Mouse (Mus musculus) splenic B cell, adult 2 months (primary cell): Measurements from ENCODE around the gene Trabd2b.

Source experiments
- DNase-seq: peaks from one replicate; pipeline ENCODE4 v3.0.0-alpha.2; 2011; ENCODE audit warnings: low read depth, low spot score
- H3K27me3 ChIP-seq: 2 replicates; pipeline ENCODE4 v1.6.1; 2012; ENCODE audit warnings: mild to moderate bottlenecking, low read length, moderate library complexity, mixed read lengths; ENCODE audit not compliant: control insufficient read depth, poor library complexity, insufficient read depth, severe bottlenecking
- H3K36me3 ChIP-seq: 2 replicates; pipeline ENCODE4 v1.6.1; 2012; ENCODE audit warnings: mild to moderate bottlenecking, low read length, moderate library complexity, mixed read lengths; ENCODE audit not compliant: control insufficient read depth, poor library complexity, insufficient read depth, severe bottlenecking

The Trabd2b gene

DNA sequence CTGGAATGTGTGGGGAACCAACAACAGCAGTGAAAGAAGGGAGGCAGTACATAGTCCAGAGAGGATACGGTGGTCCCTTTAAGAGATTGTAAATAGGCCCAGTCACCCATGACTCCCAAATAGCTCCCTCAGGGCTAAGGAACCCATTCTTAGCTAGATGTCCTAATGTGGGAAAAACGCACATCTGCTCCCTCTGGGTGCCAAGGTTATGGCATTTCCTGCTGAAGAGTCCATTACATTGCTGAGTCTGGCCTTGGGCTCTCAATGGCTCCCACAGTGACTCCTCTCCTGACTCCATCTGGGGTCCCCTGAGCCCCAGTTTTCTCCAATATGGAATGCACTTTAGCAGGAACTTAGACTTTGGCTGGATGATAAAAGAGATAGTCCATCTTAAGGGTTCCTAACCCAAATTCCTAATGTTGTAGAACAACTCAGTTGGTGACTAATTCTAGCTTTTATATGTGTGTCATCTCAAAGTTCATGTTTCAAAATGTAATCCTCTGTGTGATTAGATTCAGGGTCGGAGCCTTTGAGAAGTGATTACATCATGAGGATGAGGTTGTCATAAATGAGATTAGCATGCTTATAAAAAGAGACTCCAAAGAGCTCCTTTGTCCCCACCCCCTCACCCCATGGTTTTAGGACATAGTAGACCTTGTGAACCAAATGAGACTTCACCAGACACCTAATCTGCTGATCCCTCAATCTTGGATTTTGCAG lies 139.1 kb downstream of the Trabd2b start:
- DNase-seq = no peak
- Histone ChIP-seq H3K27me3 (no peaks in the 10 kb centered on the region), H3K36me3 (no peaks in the 10 kb centered on the region)

DNA sequence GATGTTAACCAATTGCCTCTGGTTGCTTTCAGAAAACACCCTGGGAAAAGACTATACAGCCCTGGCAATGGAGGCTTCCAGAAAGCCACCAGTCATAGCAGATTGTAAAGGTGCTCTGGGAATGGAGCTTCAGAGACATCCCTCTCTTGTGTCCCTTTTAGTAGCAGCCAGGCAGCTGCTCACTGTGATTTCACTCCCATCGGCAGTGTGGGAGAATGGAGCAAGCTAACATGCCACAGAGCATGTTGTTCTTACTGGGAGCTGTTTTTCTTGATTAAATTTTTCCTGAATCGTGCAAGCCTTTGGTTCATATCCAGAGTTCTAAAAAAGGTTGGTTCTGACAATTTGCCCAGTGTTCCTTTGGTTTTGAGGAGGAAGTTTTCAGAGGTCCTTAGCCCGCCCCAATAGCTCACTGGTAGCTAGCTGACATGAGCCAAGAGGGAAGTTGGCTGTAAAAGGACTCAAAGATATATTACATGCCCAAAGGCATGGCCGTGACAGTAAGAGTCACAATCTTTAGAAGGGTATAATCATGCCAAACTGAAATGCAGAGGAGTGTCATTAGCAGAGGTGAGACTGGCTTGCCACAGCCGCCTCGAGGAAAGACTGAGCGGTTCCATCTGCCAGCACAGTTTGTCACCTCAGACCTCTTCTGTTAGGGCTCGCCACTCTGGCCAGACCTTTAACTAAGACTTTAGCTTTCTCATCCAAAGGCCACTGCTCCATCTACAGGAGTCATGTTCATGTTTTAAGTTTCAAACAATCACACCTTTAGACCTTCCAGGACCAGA lies 141.3 kb downstream of the Trabd2b start:
- no peak for DNase-seq
- H3K27me3 ChIP-seq = no peaks in the 10 kb centered on the region
- no peaks in the 10 kb centered on the region for H3K36me3 ChIP-seq

DNA sequence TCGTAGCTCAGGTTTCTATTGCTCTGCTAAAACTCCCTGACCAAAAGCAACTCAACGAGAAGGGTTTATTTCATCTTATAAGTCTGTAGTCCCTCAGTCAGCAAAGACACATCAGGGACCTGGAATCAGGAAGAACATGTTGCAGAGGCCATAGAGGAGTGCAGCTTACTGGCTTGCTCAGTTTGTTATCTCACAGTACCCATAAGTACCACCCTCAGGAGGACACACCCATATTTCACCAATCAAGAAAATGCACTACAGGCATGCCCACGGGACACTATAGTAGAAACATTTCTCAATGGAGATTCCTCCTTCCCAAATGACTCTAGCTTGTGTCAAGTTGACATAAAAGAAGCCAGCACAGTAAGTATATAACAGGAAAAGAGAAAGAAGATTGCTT lies 143.0 kb downstream of the Trabd2b start:
- DNase-seq = no peak
- Histone ChIP-seq H3K36me3 (no peaks in the 10 kb centered on the region), H3K27me3 (no peaks in the 10 kb centered on the region)

DNA sequence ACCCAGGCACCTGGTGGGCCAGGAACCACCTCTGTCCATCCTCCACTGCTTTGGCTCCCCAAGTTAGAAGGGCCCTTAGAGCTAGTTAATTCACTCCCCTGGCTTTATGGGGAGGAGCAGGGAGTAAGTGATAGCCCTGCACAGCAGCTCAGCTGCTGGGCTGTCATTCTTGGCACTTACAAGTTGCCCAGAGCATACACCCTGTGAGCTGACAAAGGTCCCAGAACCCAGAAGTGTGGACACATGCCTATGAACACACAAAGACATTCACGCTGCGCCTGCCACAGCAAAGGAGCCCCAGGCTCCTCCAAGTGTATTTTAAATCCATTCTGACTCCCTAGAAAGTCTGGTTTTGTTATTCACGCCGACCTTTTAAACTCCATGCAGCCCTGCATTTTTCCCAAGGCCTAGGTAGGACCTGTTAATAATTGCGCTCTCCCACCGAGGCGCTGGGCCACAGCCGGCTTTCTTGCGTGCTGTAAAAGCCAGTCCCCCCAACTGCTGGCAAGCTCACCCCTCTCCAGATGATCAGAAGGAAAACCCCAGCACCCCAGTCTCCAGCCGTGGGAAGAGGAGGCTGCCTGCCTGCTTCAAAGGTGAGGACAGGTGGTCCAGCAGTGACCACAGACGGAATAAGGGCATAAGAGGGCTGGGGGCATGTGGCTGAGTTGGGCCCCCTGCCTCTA lies 144.1 kb downstream of the Trabd2b start:
- Histone ChIP-seq H3K36me3 (no peaks in the 10 kb centered on the region), H3K27me3 (no peaks in the 10 kb centered on the region)
- DNase-seq = no peak

DNA sequence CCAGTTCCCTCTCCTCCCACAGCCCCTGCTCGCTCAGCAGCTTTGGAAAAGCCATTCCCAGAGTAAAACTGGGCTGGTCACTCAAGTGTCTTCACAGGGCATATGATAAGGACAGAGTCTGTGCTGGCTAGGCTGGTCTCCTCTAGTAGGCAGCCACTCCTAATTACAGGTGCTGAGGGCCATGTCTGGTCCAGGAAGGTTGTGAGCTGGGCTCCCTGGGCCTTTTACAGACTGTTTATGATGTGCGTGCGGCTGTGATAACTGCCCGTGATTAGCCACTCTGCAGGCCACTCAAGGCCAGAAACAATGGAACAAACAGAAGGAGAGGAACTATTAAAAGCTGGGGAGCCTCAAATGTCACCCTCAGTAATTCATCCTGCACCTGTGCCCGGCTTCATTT lies 150.4 kb downstream of the Trabd2b start:
- H3K36me3 ChIP-seq = no peaks in the 10 kb centered on the region
- no peak for DNase-seq

DNA sequence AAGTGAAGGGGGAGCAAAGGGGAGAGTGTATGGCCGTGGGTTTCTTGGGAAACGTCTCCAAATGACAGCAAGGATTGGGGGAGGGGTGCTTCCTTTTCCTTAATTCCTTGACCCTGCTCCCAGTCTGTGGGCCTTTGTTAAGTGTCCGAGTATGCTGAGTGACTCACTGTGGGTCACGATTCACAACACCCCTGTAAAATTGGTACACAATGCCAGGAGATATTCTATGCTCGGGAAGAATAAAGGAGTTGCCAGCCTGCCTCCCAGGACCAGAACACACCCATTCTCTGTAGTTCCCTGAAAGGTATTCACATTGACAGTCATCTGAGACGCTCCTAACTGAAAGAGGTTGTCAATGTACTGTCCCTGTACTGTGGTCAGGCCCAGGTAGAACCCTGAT lies 151.2 kb downstream of the Trabd2b start:
- H3K27me3 ChIP-seq = no peaks in the 10 kb centered on the region
- no peak for DNase-seq
- H3K36me3 ChIP-seq = no peaks in the 10 kb centered on the region

More for the DNA sequence above, 150.4 kb downstream of the Trabd2b start:
- no peaks in the 10 kb centered on the region for H3K27me3 ChIP-seq

DNA sequence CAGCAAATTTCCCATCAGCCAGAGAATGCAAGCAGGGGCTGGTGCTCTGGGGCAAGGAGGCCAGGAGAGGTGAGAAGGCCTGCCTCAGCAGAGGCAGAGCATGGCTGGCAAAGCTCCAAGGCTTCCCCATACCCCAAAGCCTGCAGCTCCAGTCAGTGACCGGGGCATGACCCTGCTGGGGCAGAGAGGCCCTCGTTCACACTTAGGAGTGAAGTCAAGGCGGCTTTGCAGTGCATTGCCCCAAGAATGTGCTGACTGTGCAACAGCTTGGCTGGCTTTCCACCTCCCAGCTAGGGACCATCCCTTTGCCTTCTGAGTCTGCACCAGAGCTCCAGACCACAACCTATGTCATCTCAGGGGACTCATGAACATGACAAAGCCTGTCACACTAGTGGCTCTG lies 152.0 kb downstream of the Trabd2b start:
- no peak for DNase-seq
- no peaks in the 10 kb centered on the region for H3K36me3 ChIP-seq
- H3K27me3 ChIP-seq = no peaks in the 10 kb centered on the region

DNA sequence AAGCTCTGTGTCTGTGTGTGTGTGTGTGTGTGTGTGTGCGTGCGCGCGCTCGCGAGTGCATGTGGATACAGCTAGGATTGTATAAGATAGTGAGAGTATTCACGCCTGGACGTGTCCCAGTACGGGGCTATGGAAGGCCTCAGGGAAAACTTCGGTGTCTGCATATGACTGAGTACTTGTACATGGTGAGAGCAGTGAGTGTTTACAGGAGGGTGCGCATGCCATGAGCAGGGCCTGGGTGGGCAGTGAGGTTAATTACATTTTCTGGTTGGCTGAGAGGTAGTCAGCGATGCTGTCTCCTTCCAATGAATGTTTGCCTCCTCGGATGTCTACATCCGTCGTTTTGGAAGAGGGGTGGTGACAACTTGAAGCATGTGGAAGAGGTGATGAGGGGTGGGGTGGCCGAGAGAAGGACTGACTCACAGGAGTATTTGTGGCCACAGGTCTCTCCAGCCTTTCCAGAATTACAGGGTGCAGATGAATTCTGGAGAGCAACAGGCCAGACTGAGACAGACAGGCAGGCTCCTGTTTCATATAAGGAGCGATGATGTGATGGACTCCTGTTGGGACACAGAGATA lies 154.2 kb downstream of the Trabd2b start:
- Histone ChIP-seq H3K27me3 (no peaks in the 10 kb centered on the region), H3K36me3 (no peaks in the 10 kb centered on the region)
- no peak for DNase-seq

DNA sequence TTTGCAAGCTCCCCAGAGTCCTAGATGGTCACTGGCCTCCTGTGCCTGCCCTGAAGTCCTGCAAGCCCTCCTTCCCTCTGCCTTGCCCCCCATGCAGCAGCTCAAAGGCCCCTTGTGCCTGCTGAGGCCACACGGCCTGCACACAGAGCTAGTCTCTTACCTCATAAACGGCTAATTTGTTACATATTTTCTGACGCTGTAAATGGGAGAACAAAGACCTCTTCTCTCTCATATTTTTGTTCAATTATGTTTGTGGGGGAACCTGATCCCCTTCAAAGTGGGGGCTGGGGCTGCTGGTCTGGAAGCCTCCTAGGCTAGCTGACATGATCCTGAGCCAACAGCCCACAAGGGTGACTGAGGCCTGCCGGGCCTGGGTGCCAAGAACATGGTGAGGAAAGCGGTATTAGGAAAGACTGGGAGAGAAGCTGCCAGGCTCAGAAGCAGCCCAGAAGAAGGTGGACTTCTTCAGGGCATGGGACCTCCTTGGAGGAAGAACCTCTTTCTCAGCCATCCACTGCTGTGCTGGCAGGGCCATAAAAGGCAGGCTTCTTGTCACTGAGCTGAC lies 157.7 kb downstream of the Trabd2b start:
- DNase-seq = no peak
- Histone ChIP-seq H3K27me3 (no peaks in the 10 kb centered on the region), H3K36me3 (no peaks in the 10 kb centered on the region)

DNA sequence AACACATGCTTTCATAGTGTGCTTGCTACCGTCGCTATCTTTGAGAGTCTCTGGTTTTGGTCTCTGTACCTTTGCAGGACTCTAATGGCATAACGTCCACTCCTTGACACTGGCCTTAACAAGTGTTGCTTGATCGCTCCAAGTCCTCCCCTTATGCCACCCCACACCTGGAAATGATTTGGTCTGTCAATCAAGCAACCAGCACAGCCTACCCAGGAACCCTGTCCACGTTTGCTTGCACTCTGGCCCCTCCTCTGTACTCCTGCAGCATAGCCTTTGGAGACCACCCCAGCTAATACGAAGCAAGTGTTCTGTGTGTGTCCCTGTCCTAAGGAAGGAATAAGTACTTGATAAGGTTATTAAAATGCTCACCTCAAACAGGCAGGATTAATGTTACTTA lies 161.1 kb downstream of the Trabd2b start:
- DNase-seq = no peak
- H3K27me3 ChIP-seq = no peaks in the 10 kb centered on the region
- H3K36me3 ChIP-seq = no peaks in the 10 kb centered on the region

DNA sequence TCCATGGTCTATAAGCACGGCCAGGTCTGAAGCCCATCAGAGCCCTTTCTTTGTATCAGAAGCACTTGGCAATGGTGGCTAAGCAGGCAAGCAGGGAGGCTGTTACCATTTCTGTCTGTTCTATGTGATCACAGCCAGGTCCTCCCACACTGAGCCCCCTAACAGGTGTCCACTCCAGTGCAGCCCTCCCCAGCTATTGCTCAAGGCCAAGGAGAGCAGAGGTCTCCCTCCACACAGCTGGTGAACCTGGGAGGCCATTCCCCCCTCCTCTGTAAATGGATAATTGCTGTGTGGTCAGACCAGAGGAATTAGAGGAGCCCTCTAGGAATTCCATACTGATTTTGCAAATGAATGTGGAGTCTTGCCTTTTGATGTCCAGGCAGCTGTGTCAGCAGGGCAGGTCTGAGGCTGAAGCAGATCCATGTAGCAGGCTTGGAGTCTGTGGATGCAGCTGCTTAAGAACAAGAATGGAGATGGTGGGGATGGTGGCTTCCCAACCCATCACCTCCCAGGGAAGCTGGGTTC lies 161.6 kb downstream of the Trabd2b start:
- no peaks in the 10 kb centered on the region for H3K27me3 ChIP-seq
- no peak for DNase-seq
- no peaks in the 10 kb centered on the region for H3K36me3 ChIP-seq

DNA sequence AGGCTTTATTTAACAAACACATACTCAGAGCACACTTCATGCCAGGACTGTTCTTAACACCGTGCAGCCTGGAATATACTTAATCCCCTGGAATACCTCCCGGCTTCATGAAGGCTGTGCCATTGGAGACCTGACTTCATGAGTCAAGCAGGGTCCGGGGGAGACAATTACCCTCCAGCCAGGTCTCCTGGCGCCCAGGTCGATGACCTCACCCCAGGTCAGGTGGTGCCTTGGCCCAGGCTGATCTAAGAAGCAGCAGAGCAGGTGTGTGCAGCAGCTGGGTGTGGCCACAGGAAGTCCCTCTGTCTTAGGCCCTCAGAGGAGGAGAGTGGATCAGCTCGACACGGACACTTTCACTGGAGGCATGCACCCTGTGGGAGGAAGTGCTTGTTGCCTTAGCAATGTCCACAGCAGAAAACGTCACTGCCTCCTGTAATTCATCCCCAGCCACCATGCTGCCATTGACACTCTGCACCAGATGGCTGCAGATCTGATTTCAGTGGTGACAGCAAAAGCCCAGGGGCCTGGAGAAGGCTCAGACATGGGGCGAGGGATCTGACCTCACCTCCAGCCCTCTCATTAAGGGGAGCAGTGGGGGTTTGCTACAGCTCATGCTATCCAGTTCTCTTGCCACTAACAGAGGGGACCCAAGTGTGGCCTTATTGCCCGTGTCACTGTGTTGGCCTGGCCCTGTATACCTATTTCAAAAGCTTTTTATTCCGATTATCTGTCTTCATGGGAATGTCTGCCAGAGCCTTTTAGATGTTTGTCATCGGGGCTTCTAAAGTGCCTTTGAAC lies 171.8 kb downstream of the Trabd2b start:
- Histone ChIP-seq H3K27me3 (no peaks in the 10 kb centered on the region), H3K36me3 (no peaks in the 10 kb centered on the region)
- no peak for DNase-seq

DNA sequence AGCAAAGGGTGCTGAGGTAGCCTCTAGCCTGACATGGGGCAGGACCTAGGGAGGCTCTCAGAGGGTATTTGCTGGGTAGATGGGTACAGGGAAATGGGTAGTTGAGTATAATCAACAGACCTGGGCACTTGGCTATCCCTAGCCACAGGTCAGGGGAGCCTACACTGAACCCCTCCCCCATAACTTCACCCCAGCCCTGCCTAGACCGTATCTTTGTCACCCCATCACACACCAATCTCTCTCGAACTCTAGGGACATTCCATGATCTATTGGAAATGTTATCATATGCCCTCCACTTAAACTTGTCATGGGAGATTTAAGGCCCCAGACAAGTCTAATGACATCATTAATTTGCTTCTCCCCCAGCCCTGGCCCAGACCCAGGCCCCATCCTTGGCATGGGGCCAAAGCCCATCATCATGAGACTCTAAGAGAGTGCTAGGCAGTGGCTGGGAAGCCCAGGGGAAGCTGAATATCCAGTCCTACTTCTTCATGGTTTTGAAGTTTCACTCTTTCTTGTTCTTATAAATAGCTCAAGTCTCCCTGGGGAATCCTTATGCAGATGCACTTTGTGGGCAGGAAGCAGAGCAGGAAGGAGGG lies 177.1 kb downstream of the Trabd2b start:
- DNase-seq = no peak
- H3K27me3 ChIP-seq = no peaks in the 10 kb centered on the region
- H3K36me3 ChIP-seq = no peaks in the 10 kb centered on the region
